Mouse (Mus musculus) kidney, embryonic 15.5 days (tissue): ENCODE measurements around the gene Triap1. TPM values are rescaled to one million over a fixed set of nuclear protein-coding genes. Genes with fewer than 3 reads are reported as not detected.
"Not testable (repeated sequence)": the region's sequence is repeated elsewhere in the genome, so short reads cannot be mapped to it uniquely, and the experiment has no call there.

Experiments used
- ATAC-seq: fragments of 200-750 bp; cut with Nextera tagmentation; replicated peaks from 2 replicates; pipeline ENCODE4 v1.8.0; 2017; ENCODE audit warnings: moderate TSS enrichment; ENCODE audit not compliant: low FRiP score
- H3K27ac ChIP-seq: fragments of 300-500 bp; sonication (generic); 2 replicates; pipeline ENCODE4 v1.5.1; 2015; ENCODE audit warnings: mild to moderate bottlenecking, inconsistent platforms
- H3K27me3 ChIP-seq: fragments of 300-500 bp; sonication (generic); 2 replicates; pipeline ENCODE4 v1.6.1; 2015; ENCODE audit warnings: inconsistent platforms
- H3K36me3 ChIP-seq: fragments of 300-500 bp; sonication (generic); 2 replicates; pipeline ENCODE4 v1.6.1; 2015; ENCODE audit warnings: inconsistent platforms
- H3K4me1 ChIP-seq: fragments of 300-500 bp; sonication (generic); 2 replicates; pipeline ENCODE4 v1.6.1; 2015; ENCODE audit warnings: inconsistent platforms
- H3K4me2 ChIP-seq: fragments of 300-500 bp; sonication (generic); 2 replicates; pipeline ENCODE4 v1.6.1; 2015; ENCODE audit warnings: moderate library complexity, mild to moderate bottlenecking, inconsistent platforms
- H3K4me3 ChIP-seq: fragments of 300-500 bp; sonication (generic); replicated peaks from 2 replicates; pipeline ENCODE4 v1.5.1; 2015; ENCODE audit warnings: mild to moderate bottlenecking, inconsistent platforms
- H3K9ac ChIP-seq: fragments of 300-500 bp; sonication (generic); 2 replicates; pipeline ENCODE4 v1.6.1; 2015; ENCODE audit warnings: mild to moderate bottlenecking, inconsistent platforms
- H3K9me3 ChIP-seq: fragments of 300-500 bp; sonication (generic); replicated peaks from 2 replicates; pipeline ENCODE4 v1.6.1; 2016; ENCODE audit warnings: inconsistent platforms
- WGBS: fragments of 180-500 bp; shearing (Covaris S2); methylation state at CpG from one replicate; pipeline ENCODE4 v1.1.7; 2015; ENCODE audit warnings: mixed read lengths; 5-methylcytosine and 5-hydroxymethylcytosine counted together
- polyA plus RNA-seq: library from polyadenylated mRNA; unstranded; fragments of >200 nt; fragmentation: Nextera tagmentation; extraction: Ambion mirVana; gene quantifications from 2 replicates; pipeline ENCODE4 v1.2.1, GENCODE M21; 2015

The Triap1 gene
- polyA plus RNA-seq = 56.2 and 58.2 TPM in 2 replicates

DNA sequence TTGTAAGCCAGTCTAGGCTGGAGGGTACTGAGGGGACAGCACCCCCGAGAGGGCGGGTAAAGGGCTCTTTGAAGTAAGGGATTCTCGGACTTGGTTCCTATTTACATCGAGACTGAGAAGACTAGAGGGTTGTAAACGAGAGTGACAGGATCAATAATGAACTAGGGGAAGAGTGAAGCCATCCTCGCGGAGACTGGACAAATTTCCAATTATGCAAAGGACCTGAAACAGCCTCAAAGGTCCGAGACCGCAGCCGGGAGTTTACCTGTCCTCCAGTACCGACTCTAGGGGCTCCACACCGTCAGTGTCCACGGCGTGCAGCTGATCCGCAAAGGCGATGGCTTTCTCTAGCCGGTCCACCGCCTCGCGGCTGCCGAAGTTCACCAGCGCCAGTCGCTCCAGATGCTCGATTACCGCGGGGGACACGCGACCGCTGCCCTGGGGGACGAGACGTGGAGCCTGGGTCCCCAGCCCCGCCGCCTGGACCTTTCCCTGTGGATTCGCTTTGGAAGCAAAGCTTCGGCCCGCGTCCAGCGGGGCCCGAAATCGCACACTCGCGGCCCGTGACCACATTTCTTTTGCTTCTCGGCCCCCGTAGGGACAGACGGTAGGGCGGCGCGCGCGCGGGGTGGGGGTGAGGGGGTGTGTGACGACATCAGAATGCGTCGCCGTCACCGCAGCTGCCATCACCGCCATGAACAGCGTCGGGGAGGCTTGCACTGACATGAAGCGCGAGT, at the start of gene Triap1, which contains the start of gene Gatc:
TSS of gene Triap1 (plus strand) at position 649 of the 737 bp plus-strand sequence.
TSS of gene Gatc (minus strand) at position 602 of the 737 bp plus-strand sequence.
- H3K4me3 ChIP-seq = peak within 1 kb of the TSS; percentile 76
- ATAC-seq = peak; percentile 95
- peak within 1 kb of the TSS; percentile 88 for H3K27ac ChIP-seq
- no peaks in the 10 kb centered on the region for H3K27me3 ChIP-seq
- WGBS = under 1% methylated on average over 62 of the region's 62 CpGs
- H3K4me1 ChIP-seq = peaks cover 21% of the 10 kb centered on the region
- H3K9ac ChIP-seq = peak within 1 kb of the TSS; percentile 81
- peak within 1 kb of the TSS; percentile 68 for H3K4me2 ChIP-seq
- peaks cover 52% of the 10 kb centered on the region for H3K36me3 ChIP-seq
- no peaks in the 10 kb centered on the region for H3K9me3 ChIP-seq

DNA sequence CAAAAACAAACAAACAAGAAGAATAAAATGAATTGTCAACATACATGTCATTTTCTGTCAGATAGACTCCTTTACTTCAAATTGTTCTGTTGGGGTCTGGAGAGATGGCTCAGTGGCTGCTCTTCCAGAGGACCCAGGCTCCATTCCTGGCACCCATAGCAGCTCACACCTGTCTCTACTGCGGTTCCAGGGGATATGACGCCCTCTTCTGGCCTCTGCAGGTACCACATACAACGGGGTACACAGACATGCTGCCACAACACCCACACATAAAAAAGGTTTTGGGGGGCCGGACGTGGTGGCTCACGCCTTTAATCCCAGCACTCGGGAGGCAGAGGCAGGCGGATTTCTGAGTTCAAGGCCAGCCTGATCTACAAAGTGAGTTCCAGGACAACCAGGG, 46.9 kb upstream of the Triap1 start:
- no peaks in the 10 kb centered on the region for H3K9me3 ChIP-seq
- no peak overlapping the region for H3K9ac ChIP-seq
- H3K27me3 ChIP-seq = no peaks in the 10 kb centered on the region
- no peak for ATAC-seq
- H3K27ac ChIP-seq = no peak overlapping the region
- H3K4me1 ChIP-seq = peaks cover 21% of the 10 kb centered on the region
- H3K36me3 ChIP-seq = peaks cover 98% of the 10 kb centered on the region
- H3K4me2 ChIP-seq = no peak overlapping the region
- 90% methylated on average over 8 of the region's 8 CpGs for WGBS
- no peak overlapping the region for H3K4me3 ChIP-seq

DNA sequence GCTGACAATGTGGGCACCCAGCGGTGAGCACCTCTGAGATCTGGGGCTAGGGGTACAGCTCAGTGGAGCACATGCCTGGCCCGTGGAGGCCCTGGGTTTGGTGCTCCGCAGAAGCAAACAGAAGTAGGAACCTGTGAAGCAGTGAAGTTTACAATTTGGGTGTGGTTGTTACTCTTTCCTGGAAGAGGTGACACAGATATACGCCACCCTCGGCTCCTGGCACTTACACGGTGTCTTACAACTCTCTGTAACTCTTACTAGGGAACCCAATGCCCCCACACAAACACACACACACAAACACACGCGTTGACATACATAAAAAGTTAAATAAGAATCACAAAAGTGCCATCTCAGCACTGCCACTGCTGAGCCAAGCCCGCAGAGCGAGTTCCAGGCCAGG, 44.7 kb upstream of the Triap1 start:
- H3K4me1 ChIP-seq = peaks cover 27% of the 10 kb centered on the region
- H3K4me3 ChIP-seq = no peak overlapping the region
- H3K27ac ChIP-seq = 0 out of 2 replicates have a peak overlapping the region, but pooled peaks have one; percentile 14
- no peaks in the 10 kb centered on the region for H3K27me3 ChIP-seq
- H3K4me2 ChIP-seq = no peak overlapping the region
- H3K9me3 ChIP-seq = no peaks in the 10 kb centered on the region
- H3K9ac ChIP-seq = no peak overlapping the region
- peaks cover 81% of the 10 kb centered on the region for H3K36me3 ChIP-seq
- WGBS = 79% methylated on average over 10 of the region's 10 CpGs
- no peak for ATAC-seq

DNA sequence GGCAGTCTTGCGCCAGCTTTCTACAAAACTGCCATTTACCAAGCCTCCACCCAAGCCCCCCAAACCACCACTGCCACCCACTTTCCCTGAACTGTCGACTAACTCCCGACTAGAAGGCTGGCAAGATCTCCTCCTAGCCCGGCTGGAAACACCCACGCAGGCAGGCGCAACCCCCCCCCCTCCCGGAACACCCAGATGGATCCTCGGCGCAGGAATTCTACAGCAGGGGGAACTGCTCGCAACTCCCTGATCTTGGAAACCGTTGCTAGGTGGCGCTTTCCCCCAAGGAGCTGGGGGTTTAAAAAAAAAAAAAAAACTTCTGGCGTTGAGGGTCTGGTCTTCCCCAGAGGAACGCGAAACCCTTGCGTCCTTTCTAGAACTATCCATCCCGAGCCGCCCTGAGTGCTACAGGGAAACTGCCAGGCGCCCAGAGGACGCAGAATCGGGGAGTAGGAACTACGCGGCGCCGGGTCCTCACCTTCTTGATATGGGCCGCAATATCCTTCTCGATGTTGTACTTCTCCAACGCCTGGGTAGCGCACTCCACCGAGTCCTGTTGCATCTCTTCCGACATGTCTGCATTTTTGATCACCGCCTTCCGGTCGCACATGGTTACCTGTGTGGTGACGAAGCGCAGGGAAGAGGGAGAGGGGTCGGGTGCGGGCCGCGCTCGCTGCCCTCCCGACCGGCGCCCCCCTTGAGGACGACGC, 40.8 kb upstream of the Triap1 start:
- H3K4me3 ChIP-seq = peak overlapping the region; percentile 77
- peaks cover 38% of the 10 kb centered on the region for H3K4me1 ChIP-seq
- no peak; the same call in 1 of the 2 replicates for ATAC-seq
- H3K27me3 ChIP-seq = no peaks in the 10 kb centered on the region
- WGBS = under 1% methylated on average over 46 of the region's 46 CpGs
- H3K9me3 ChIP-seq = no peaks in the 10 kb centered on the region
- peak overlapping the region; percentile 71 for H3K4me2 ChIP-seq
- H3K27ac ChIP-seq = peak overlapping the region; percentile 95
- peaks cover 44% of the 10 kb centered on the region for H3K36me3 ChIP-seq
- H3K9ac ChIP-seq = peak overlapping the region; percentile 78

DNA sequence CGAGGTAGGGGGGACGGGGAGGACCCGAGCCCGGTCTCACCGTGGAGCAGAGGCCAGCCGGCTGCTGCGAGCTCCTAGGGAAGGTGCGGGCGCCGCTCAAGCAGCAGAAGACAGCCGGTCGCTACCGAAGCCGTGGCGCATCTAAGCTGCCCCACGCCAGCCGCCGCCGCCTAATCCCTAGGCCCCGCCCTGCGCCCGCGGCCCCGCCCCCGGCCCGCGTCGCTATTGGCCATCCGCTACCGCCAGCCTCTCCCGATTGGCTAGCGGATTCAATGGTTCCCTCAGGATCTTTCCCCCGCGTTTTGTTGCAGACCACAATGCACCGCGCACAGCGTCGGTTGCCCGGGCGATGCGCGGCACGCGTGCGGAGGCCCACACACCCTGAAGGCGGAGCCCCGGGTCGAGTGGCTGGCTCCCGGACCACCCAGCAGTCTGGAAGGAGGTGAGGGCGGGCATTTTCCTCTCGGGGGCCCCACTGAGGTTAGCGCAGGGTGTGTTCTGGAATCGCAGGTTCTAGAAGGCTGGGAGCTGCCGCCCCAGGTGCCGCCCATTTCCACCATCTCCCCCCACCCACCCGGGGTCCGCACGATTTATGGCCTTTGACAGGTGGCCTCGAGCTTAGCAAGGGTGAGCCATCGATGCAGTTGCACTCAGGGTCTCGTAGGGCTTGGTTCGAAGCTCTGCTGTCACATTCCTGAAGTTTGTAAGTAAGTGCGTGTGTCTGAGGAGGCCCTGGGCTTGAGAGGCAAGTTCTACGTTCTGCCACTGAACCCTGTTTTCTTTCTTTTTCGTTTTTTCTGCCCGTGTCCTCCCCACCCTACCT, 40.0 kb upstream of the Triap1 start, which contains the start of gene Dynll1:
TSS of gene Dynll1 (minus strand) at position 208 of the 823 bp plus-strand sequence.
- peak within 1 kb of the TSS; percentile 95 for H3K27ac ChIP-seq
- H3K9me3 ChIP-seq = no peaks in the 10 kb centered on the region
- peak within 1 kb of the TSS; percentile 77 for H3K4me3 ChIP-seq
- WGBS = under 1% methylated on average over 65 of the region's 66 CpGs
- ATAC-seq = peak; percentile 97
- H3K9ac ChIP-seq = peak within 1 kb of the TSS; percentile 78
- peaks cover 36% of the 10 kb centered on the region for H3K36me3 ChIP-seq
- peaks cover 38% of the 10 kb centered on the region for H3K4me1 ChIP-seq
- H3K4me2 ChIP-seq = peak within 1 kb of the TSS; percentile 71
- H3K27me3 ChIP-seq = no peaks in the 10 kb centered on the region

DNA sequence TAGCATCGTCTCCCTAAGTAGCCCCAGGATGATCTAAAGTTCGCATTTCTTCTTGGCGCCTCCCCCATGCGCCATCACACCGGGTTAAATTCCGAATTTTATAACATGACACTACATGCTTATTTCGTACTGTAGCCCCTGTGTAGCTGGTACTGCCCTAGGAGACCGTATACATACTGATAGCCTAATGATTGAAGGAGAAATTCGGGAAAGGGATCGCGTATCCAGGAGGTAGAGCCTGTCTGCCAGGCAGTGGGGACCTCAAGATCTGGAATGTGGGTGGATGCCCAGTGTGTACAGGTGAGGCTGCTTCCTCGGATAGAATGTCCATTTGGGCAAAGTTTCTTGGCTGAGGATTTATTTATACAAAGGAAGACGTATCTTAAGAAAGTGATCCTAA, 39.4 kb upstream of the Triap1 start:
- H3K9ac ChIP-seq = peak overlapping the region; percentile 59
- 17% methylated on average over 13 of the region's 13 CpGs for WGBS

DNA sequence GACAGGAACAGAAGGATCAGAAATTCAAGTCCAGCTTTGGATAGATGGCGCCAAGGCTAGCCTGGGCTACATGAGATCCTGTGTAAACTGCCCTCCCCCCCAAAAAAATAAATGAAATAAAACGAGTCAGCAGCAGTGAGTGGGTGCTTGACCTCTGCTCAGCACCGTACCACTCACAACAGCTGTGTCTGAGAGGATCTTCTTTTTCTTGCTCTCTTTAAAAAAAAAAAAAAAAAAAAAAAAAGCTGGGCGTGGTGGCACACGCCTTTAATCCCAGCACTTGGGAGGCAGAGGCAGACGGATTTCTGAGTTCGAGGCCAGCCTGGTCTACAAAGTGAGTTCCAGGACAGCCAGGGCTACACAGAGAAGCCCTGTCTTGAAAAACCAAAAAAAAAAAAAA, 38.8 kb upstream of the Triap1 start:
- Histone ChIP-seq H3K36me3 (peaks cover 24% of the 10 kb centered on the region), H3K9ac (0 out of 2 replicates have a peak overlapping the region, but pooled peaks have one; percentile 59), H3K4me1 (peaks cover 35% of the 10 kb centered on the region), H3K4me2 (peak overlapping the region; percentile 71; the same call in 1 of the 2 replicates)
- 85% methylated on average over 6 of the region's 7 CpGs for WGBS
- not testable (repeated sequence) for ATAC-seq, H3K4me3 ChIP-seq, H3K9me3 ChIP-seq, H3K27me3 ChIP-seq, H3K27ac ChIP-seq

More for the DNA sequence above, 39.4 kb upstream of the Triap1 start:
- no peak for ATAC-seq
- no peaks in the 10 kb centered on the region for H3K27me3 ChIP-seq
- no peaks in the 10 kb centered on the region for H3K9me3 ChIP-seq
- peaks cover 30% of the 10 kb centered on the region for H3K36me3 ChIP-seq
- peak overlapping the region; percentile 71 for H3K4me2 ChIP-seq
- H3K27ac ChIP-seq = peak overlapping the region; percentile 85
- peak overlapping the region; percentile 77 for H3K4me3 ChIP-seq
- peaks cover 35% of the 10 kb centered on the region for H3K4me1 ChIP-seq

DNA sequence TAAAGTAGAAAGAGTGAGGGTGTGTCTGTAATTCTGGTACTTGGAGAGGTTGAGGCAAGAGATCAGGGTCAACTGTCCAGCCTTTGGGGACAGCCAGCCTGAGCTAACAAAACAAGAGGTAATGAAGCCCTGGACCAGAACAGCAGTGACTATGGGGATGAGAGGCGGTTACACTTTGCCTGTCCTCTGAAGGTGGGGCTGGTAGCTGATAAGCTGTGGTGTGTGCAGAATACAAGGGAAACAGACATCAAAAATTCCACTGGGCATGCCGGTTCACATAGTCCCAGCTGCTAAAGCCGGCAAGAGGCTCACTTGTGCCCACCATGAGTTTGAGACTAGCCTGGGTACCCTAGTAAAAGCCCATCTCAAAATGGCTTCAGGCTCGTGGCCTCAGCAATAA, 28.7 kb upstream of the Triap1 start:
- Histone ChIP-seq H3K27me3 (no peaks in the 10 kb centered on the region), H3K4me3 (no peak overlapping the region), H3K36me3 (no peaks in the 10 kb centered on the region), H3K9me3 (no peaks in the 10 kb centered on the region), H3K4me2 (no peak overlapping the region), H3K4me1 (peaks cover 26% of the 10 kb centered on the region), H3K9ac (no peak overlapping the region), H3K27ac (no peak overlapping the region)
- 78% methylated on average over 4 of the region's 4 CpGs for WGBS
- no peak for ATAC-seq

DNA sequence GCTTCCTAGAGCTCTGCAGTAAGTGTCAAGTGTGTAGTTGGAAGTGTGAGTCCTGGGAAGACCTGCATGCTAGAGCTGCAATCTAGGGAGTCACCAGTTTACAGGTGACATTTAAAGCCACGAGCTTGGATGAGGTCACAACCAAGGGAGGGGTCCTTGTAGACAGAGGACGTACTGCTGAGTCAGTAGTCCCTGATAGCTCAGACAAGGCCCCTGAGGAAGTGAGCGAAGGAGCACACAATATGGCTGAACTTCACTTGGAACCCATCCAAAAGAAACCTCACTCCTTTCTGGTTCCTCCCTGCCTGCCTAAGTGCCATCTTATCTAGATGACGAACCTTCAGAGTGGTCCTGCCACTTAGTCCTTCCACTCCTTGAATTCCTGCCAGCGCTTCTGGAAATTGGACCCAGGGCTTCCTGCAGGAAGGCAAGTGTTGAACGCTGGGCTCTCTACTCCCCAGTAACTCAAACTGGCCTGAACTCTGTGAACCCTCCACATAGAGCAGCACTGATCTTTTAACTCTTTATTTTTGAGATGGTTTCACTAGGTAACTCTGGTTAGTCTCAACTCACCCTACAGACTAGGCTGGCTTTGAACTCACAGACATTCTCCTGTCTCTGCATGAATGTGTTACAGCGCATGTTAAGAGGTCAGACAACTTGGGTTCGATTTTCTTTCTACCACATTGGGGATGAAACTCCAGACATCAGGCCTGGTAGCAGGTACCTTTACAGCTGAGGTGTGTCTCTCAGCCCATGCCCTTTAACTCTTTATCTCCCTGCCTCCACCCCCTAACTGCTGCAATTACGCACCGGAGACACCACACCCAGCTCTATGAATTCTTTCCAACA, 28.0 kb upstream of the Triap1 start:
- Histone ChIP-seq H3K4me3 (no peak overlapping the region), H3K9me3 (no peaks in the 10 kb centered on the region), H3K4me1 (peaks cover 33% of the 10 kb centered on the region), H3K36me3 (no peaks in the 10 kb centered on the region), H3K27ac (no peak overlapping the region), H3K27me3 (no peaks in the 10 kb centered on the region), H3K4me2 (no peak overlapping the region), H3K9ac (no peak overlapping the region)
- ATAC-seq = no peak
- 58% methylated on average over 10 of the region's 10 CpGs for WGBS

DNA sequence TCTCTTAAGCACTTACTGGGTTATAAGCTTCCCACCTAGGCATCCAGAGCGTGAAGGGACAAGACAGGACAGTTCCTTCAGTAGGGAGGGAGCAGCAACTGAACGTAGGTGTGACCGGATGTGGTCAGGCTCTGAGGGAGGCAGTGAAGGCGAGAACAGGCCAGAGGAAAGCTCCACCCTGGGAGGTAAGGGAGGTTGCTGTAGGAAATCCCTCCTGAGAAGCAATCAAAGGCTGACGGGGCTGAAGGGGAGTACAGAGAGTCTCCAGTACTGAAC, 27.4 kb upstream of the Triap1 start:
- Histone ChIP-seq H3K4me1 (peaks cover 39% of the 10 kb centered on the region), H3K9ac (no peak overlapping the region), H3K27me3 (no peaks in the 10 kb centered on the region), H3K36me3 (no peaks in the 10 kb centered on the region), H3K9me3 (no peaks in the 10 kb centered on the region), H3K4me2 (no peak overlapping the region), H3K4me3 (no peak overlapping the region), H3K27ac (no peak overlapping the region)
- ATAC-seq = no peak
- whole genome bisulfite sequencing = 42% methylated on average over 5 of the region's 5 CpGs
